Mouse (Mus musculus): ENCODE data around the gene Hacd2.

DNA sequence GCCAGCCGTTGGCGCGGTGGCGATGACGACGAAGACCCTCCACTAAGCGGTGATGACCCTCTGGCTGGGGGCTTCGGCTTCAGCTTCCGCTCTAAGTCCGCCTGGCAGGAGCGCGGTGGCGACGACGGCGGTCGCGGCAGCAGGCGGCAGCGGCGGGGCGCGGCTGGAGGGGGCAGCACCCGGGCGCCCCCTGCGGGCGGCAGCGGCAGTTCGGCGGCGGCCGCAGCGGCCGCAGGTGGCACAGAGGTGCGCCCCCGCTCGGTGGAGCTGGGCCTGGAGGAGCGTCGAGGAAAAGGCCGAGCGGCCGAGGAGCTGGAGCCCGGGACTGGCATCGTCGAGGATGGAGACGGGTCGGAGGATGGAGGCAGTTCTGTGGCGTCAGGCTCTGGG is 134.1 kb downstream of the Hacd2 start:
- no peak for TF ChIP-seq POLR2A (IDR thresholded peaks at IDR 0.05; ENCODE audit: insufficient read length, low read depth)
- TF ChIP-seq USF1 (IDR thresholded peaks at IDR 0.05; ENCODE audit: low read depth), result no peak
- no peak for TF ChIP-seq CEBPB (IDR thresholded peaks at IDR 0.05; ENCODE audit: insufficient read depth, poor library complexity, severe bottlenecking)
- TF ChIP-seq TCF12 (IDR thresholded peaks at IDR 0.05; ENCODE audit: insufficient read depth, poor library complexity, severe bottlenecking), result no peak
- no peak for TF ChIP-seq E2F4 (IDR thresholded peaks at IDR 0.05; ENCODE audit: insufficient read depth)
- TF ChIP-seq MAX (IDR thresholded peaks at IDR 0.05; ENCODE audit: low read depth), result no peak
- TF ChIP-seq MYOD1 (IDR thresholded peaks at IDR 0.05; ENCODE audit: control insufficient read depth in 1 of 3, insufficient read length in 2 of 3, low read depth in 2 of 3), result no peak
- no peak for TF ChIP-seq SRF (IDR thresholded peaks at IDR 0.05; ENCODE audit: control insufficient read depth, insufficient read length, low read depth)
- TF ChIP-seq TCF3 (IDR thresholded peaks at IDR 0.05; ENCODE audit: insufficient read length, low read depth), result no peak
- TF ChIP-seq REST (IDR thresholded peaks at IDR 0.05; ENCODE audit: insufficient read depth, insufficient read length), result no peak
- no peak for TF ChIP-seq MYOG (IDR thresholded peaks at IDR 0.05; ENCODE audit: control insufficient read depth in 1 of 3, insufficient read depth in 1 of 3, insufficient read length in 2 of 3, low read depth in 2 of 3)
